Mouse (Mus musculus): Measurements from ENCODE around the gene Gm6377. TPM values are rescaled to one million over a fixed set of nuclear protein-coding genes. Genes with fewer than 3 reads are reported as not detected.

Gene Gm6377
- 0.09 TPM in 1 of 2 replicates, not detected in the other for polyA plus RNA-seq (2016; fragmentation: Nextera tagmentation; extraction: Ambion mirVana)

- Histone ChIP-seq H3K27ac (no peak within 1 kb of the TSS), H3K4me2 (replicated peaks) (no peak within 1 kb of the TSS), H3K4me3 (no peak within 1 kb of the TSS), H3K4me1 (no peaks in the 10 kb centered on the region), H3K27me3 (no peaks in the 10 kb centered on the region), H3K36me3 (no peaks in the 10 kb centered on the region), H3K9ac (no peak within 1 kb of the TSS), H3K9me3 (no peaks in the 10 kb centered on the region)
- WGBS: 41% methylated on average over 4 of the region's 4 CpGs
- ATAC-seq (ENCODE audit: insufficient number of reproducible peaks, insufficient read depth, low FRiP score, low TSS enrichment): no peak
Observed at GRCm38 (mm10) chrX:109196468-109196867, at the start of gene Gm6377. Gm6377 (plus strand) TSS chrX:109196756.

- Histone ChIP-seq H3K4me1 (no peaks in the 10 kb centered on the region), H3K4me2 (replicated peaks) (no peak overlapping the region), H3K27ac (no peak overlapping the region), H3K36me3 (no peaks in the 10 kb centered on the region), H3K4me3 (no peak overlapping the region), H3K27me3 (no peaks in the 10 kb centered on the region), H3K9me3 (no peaks in the 10 kb centered on the region), H3K9ac (no peak overlapping the region)
- ATAC-seq (ENCODE audit: insufficient number of reproducible peaks, insufficient read depth, low FRiP score, low TSS enrichment): no peak
- 91% methylated on average over 3 of the region's 3 CpGs for WGBS
Observed at GRCm38 (mm10) chrX:109147108-109147507, 49.4 kb upstream of the Gm6377 start.

- 85% methylated on average over 2 of the region's 2 CpGs for WGBS
- Histone ChIP-seq H3K27me3 (no peaks in the 10 kb centered on the region), H3K4me1 (no peaks in the 10 kb centered on the region), H3K36me3 (no peaks in the 10 kb centered on the region), H3K27ac (no peak overlapping the region), H3K9ac (no peak overlapping the region), H3K4me2 (replicated peaks) (no peak overlapping the region), H3K9me3 (no peaks in the 10 kb centered on the region), H3K4me3 (no peak overlapping the region)
- ATAC-seq (ENCODE audit: insufficient number of reproducible peaks, insufficient read depth, low FRiP score, low TSS enrichment): no peak
Observed at GRCm38 (mm10) chrX:109151228-109151627, 45.3 kb upstream of the Gm6377 start.

GRCm38 (mm10) chrX:109160326-109160725 lies 36.2 kb upstream of the Gm6377 start:
- Histone ChIP-seq H3K9ac (no peak overlapping the region), H3K27ac (no peak overlapping the region)

GRCm38 (mm10) chrX:109160901-109161300 lies 35.7 kb upstream of the Gm6377 start:
- Histone ChIP-seq H3K4me3 (no peak overlapping the region), H3K9me3 (no peaks in the 10 kb centered on the region), H3K4me1 (no peaks in the 10 kb centered on the region), H3K4me2 (replicated peaks) (no peak overlapping the region), H3K27ac (no peak overlapping the region), H3K36me3 (no peaks in the 10 kb centered on the region), H3K27me3 (no peaks in the 10 kb centered on the region), H3K9ac (no peak overlapping the region)
- no peak for ATAC-seq (ENCODE audit: insufficient number of reproducible peaks, insufficient read depth, low FRiP score, low TSS enrichment)
- 85% methylated on average over 4 of the region's 4 CpGs for WGBS

More at GRCm38 (mm10) chrX:109160326-109160725, 36.2 kb upstream of the Gm6377 start:
- no peaks in the 10 kb centered on the region for H3K27me3 ChIP-seq
- H3K4me3 ChIP-seq: no peak overlapping the region
- H3K9me3 ChIP-seq: no peaks in the 10 kb centered on the region
- no peak overlapping the region for H3K4me2 ChIP-seq (replicated peaks)
- no peaks in the 10 kb centered on the region for H3K4me1 ChIP-seq
- 100% methylated on average over 1 of the region's 1 CpGs for WGBS
- H3K36me3 ChIP-seq: no peaks in the 10 kb centered on the region
- no peak for ATAC-seq (ENCODE audit: insufficient number of reproducible peaks, insufficient read depth, low FRiP score, low TSS enrichment)

GRCm38 (mm10) chrX:109175038-109175437 lies 21.5 kb upstream of the Gm6377 start:
- no peak overlapping the region for H3K9ac ChIP-seq
- 67% methylated on average over 2 of the region's 2 CpGs for WGBS
- H3K27me3 ChIP-seq: no peaks in the 10 kb centered on the region
- no peak for ATAC-seq (ENCODE audit: insufficient number of reproducible peaks, insufficient read depth, low FRiP score, low TSS enrichment)
- H3K36me3 ChIP-seq: no peaks in the 10 kb centered on the region
- no peak overlapping the region for H3K4me3 ChIP-seq
- H3K4me1 ChIP-seq: no peaks in the 10 kb centered on the region
- no peak overlapping the region for H3K27ac ChIP-seq
- H3K4me2 ChIP-seq (replicated peaks): no peak overlapping the region
- H3K9me3 ChIP-seq: no peaks in the 10 kb centered on the region

- H3K4me3 ChIP-seq: no peak overlapping the region
- H3K4me2 ChIP-seq (replicated peaks): no peak overlapping the region
- no peak for ATAC-seq (ENCODE audit: insufficient number of reproducible peaks, insufficient read depth, low FRiP score, low TSS enrichment)
- no peaks in the 10 kb centered on the region for H3K36me3 ChIP-seq
- H3K27me3 ChIP-seq: no peaks in the 10 kb centered on the region
- no peaks in the 10 kb centered on the region for H3K4me1 ChIP-seq
- H3K9ac ChIP-seq: no peak overlapping the region
- no peak overlapping the region for H3K27ac ChIP-seq
- WGBS: 43% methylated on average over 3 of the region's 3 CpGs
- no peaks in the 10 kb centered on the region for H3K9me3 ChIP-seq
Observed at GRCm38 (mm10) chrX:109175470-109175869, 21.1 kb upstream of the Gm6377 start.

GRCm38 (mm10) chrX:109184706-109185478 lies 11.7 kb upstream of the Gm6377 start:
- ATAC-seq (ENCODE audit: insufficient number of reproducible peaks, insufficient read depth, low FRiP score, low TSS enrichment): no peak

GRCm38 (mm10) chrX:109189607-109190006 lies 6.9 kb upstream of the Gm6377 start:
- no peak overlapping the region for H3K9ac ChIP-seq
- no peak for ATAC-seq (ENCODE audit: insufficient number of reproducible peaks, insufficient read depth, low FRiP score, low TSS enrichment)
- no peak overlapping the region for H3K27ac ChIP-seq
- H3K36me3 ChIP-seq: no peaks in the 10 kb centered on the region
- no peaks in the 10 kb centered on the region for H3K4me1 ChIP-seq
- H3K4me3 ChIP-seq: no peak overlapping the region
- no peak overlapping the region for H3K4me2 ChIP-seq (replicated peaks)
- no peaks in the 10 kb centered on the region for H3K27me3 ChIP-seq
- no peaks in the 10 kb centered on the region for H3K9me3 ChIP-seq
- WGBS: 79% methylated on average over 4 of the region's 4 CpGs

More at GRCm38 (mm10) chrX:109184706-109185478, 11.7 kb upstream of the Gm6377 start:
- no peaks in the 10 kb centered on the region for H3K4me1 ChIP-seq
- 81% methylated on average over 4 of the region's 4 CpGs for whole genome bisulfite sequencing
- no peak overlapping the region for H3K9ac ChIP-seq
- no peak overlapping the region for H3K27ac ChIP-seq
- no peaks in the 10 kb centered on the region for H3K9me3 ChIP-seq
- H3K36me3 ChIP-seq: no peaks in the 10 kb centered on the region
- no peak overlapping the region for H3K4me3 ChIP-seq
- no peaks in the 10 kb centered on the region for H3K27me3 ChIP-seq
- no peak overlapping the region for H3K4me2 ChIP-seq (replicated peaks)

- 58% methylated on average over 4 of the region's 4 CpGs for WGBS
- no peak overlapping the region for H3K4me3 ChIP-seq
- H3K36me3 ChIP-seq: no peaks in the 10 kb centered on the region
- H3K9ac ChIP-seq: no peak overlapping the region
- H3K9me3 ChIP-seq: no peaks in the 10 kb centered on the region
- no peak overlapping the region for H3K4me2 ChIP-seq (replicated peaks)
- H3K27me3 ChIP-seq: no peaks in the 10 kb centered on the region
- no peak overlapping the region for H3K27ac ChIP-seq
- H3K4me1 ChIP-seq: no peaks in the 10 kb centered on the region
- no peak for ATAC-seq (ENCODE audit: insufficient number of reproducible peaks, insufficient read depth, low FRiP score, low TSS enrichment)
Observed at GRCm38 (mm10) chrX:109190969-109191368, 5.6 kb upstream of the Gm6377 start.

- WGBS: 47% methylated on average over 4 of the region's 4 CpGs
- no peak for ATAC-seq (ENCODE audit: insufficient number of reproducible peaks, insufficient read depth, low FRiP score, low TSS enrichment)
Observed at GRCm38 (mm10) chrX:109191436-109191835, 5.1 kb upstream of the Gm6377 start.

GRCm38 (mm10) chrX:109207843-109208242 lies 11.3 kb downstream of the Gm6377 start:
- no peaks in the 10 kb centered on the region for H3K27me3 ChIP-seq
- H3K4me1 ChIP-seq: no peaks in the 10 kb centered on the region
- H3K9me3 ChIP-seq: no peaks in the 10 kb centered on the region
- no peak overlapping the region for H3K9ac ChIP-seq
- no peak overlapping the region for H3K27ac ChIP-seq
- H3K4me3 ChIP-seq: no peak overlapping the region
- no peaks in the 10 kb centered on the region for H3K36me3 ChIP-seq
- ATAC-seq (ENCODE audit: insufficient number of reproducible peaks, insufficient read depth, low FRiP score, low TSS enrichment): no peak
- no peak overlapping the region for H3K4me2 ChIP-seq (replicated peaks)

More at GRCm38 (mm10) chrX:109191436-109191835, 5.1 kb upstream of the Gm6377 start:
- Histone ChIP-seq H3K27ac (no peak overlapping the region), H3K4me1 (no peaks in the 10 kb centered on the region), H3K27me3 (no peaks in the 10 kb centered on the region), H3K9ac (no peak overlapping the region), H3K4me3 (no peak overlapping the region), H3K9me3 (no peaks in the 10 kb centered on the region), H3K4me2 (replicated peaks) (no peak overlapping the region), H3K36me3 (no peaks in the 10 kb centered on the region)

Measured in embryonic facial prominence, embryonic 12.5 days (tissue).